ENCODE assay signal across 8 mouse cellular contexts in the genomic region with DNA sequence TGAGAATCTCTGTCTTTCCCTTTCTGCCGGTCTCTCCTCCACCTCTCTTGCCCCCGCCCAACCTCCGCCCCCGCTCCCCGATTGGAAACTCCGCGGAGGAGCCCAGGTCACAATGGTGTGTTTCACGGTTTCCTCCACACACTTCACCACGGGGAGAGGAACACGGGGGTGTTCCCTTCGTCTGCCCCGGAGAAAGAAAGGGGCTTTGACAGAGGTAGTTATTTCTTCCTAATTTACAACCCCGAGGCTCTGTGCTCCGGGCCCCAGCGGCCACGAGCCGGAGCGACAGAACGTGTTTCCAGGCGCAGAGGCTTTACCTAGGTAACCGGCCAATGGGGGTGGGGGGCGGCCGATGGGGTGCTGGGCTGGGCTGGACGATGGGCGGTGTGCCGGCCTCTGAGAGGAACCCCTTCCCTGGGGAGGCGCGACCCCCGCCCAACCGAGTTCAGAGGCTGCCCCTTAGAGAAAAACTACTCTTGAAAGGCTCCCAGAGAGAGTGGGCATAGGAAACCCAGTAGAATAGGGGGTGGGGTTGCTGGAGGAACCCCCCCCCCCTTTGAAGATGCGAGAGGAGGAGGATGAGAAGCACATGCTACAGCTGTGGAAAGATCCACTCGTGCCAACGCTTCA. TPM values are rescaled to one million over a fixed set of nuclear protein-coding genes. Genes with fewer than 3 reads are reported as not detected.
DNase-seq lines count a peak whose midpoint lies in the region; ATAC-seq and TF ChIP-seq lines count a peak whose summit lies in the region.

No protein-coding gene starts in this region.

- whole genome bisulfite sequencing in liver, embryonic 16.5 days (ENCODE audit: insufficient replicate concordance): 2% methylated on average over 31 of the region's 33 CpGs

- TF ChIP-seq CTCF in CH12.LX (conservative IDR thresholded peaks at IDR 0.05 in 1 of 2, IDR thresholded peaks at IDR 0.05 in 1 of 2; ENCODE audit: low read depth in 2 of 2, low read length in 2 of 2): no peak

- H3K4me1 ChIP-seq in CH12.LX (ENCODE audit: control insufficient read depth in 1 of 2, insufficient read depth in 2 of 2): peaks cover 0 to 21% of the 10 kb centered on the region in 2 experiments; a peak in 2 of 4 replicates
- H3K4me1 ChIP-seq in liver, embryonic 16.5 days (ENCODE audit: control insufficient read depth, low read depth, low read length): peaks cover 20% of the 10 kb centered on the region

- no peak for TF ChIP-seq RAD21 in CH12.LX (IDR thresholded peaks at IDR 0.05; ENCODE audit: low read depth, low read length)

- no peak for TF ChIP-seq EP300 in CH12.LX (IDR thresholded peaks at IDR 0.05; ENCODE audit: low read length)

- intact Hi-C loops in heart, postnatal 14 days (cut with DNase I): loop anchor here (2.0 to 10.0 kb wide), 4 partner anchors 78 to 992 kb away; partner anchors contain the start of genes Anks6 and Stx17

- H3K27ac ChIP-seq in CH12.LX (ENCODE audit: insufficient read depth, low read depth): no peak overlapping the region
- no peak overlapping the region for H3K27ac ChIP-seq in liver, embryonic 16.5 days (ENCODE audit: low read length)

- H3K4me2 ChIP-seq in CH12.LX (ENCODE audit: insufficient read depth, low read depth, poor library complexity, severe bottlenecking): peak overlapping the region; percentile 86
- H3K4me2 ChIP-seq in liver, embryonic 16.5 days (ENCODE audit: low read depth, low read length): peak overlapping the region; percentile 96

- H3K9ac ChIP-seq in CH12.LX (ENCODE audit: insufficient read depth, low read depth): no peak overlapping the region
- H3K9ac ChIP-seq in liver, embryonic 16.5 days (ENCODE audit: low read depth, low read length): no peak overlapping the region; the same call in 1 of the 2 replicates

- no peak for ATAC-seq in liver, embryonic 16.5 days (ENCODE audit: low read depth)
- no peak for ATAC-seq in activated CD4-positive, CD25-positive, alpha-beta regulatory T cell, adult 4 months

- no peaks in the 10 kb centered on the region for H3K36me3 ChIP-seq in CH12.LX (replicated peaks in 1 of 2; ENCODE audit: control insufficient read depth in 1 of 2, insufficient read depth in 1 of 2, low read length in 1 of 2)
- no peaks in the 10 kb centered on the region for H3K36me3 ChIP-seq in liver, embryonic 16.5 days (ENCODE audit: control insufficient read depth, insufficient read depth)
- H3K36me3 ChIP-seq in splenic B cell, adult 2 months (ENCODE audit: control insufficient read depth, insufficient read depth, low read length, poor library complexity, severe bottlenecking): no peaks in the 10 kb centered on the region

- dilution Hi-C loops in CH12.LX (cut with MboI; ENCODE audit: extremely low pct_ligation_motif_present, extremely low pct_unique_long_range_greater_than_20kb, low sequenced_read_pairs): no loop called here

- DNase-seq in gastrocnemius, postnatal 10 days: peak; percentile 23
- DNase-seq in gastrocnemius, postnatal 4 days (ENCODE audit: low spot score in 2 of 2): no peak
- no peak for DNase-seq in CH12.LX (ENCODE audit: extremely low read depth)
- peak; percentile 26 to 37 for DNase-seq in cerebellum, postnatal 36 days
- peak; percentile 7 to 24 for DNase-seq in heart, postnatal 14 days
- peak; percentile 74 for DNase-seq in splenic B cell, adult 2 months (ENCODE audit: low read depth, low spot score)

- no peak for TF ChIP-seq POLR2A in CH12.LX (IDR thresholded peaks at IDR 0.05; ENCODE audit: low read depth, low read length)

- no peaks in the 10 kb centered on the region for H3K79me2 ChIP-seq in CH12.LX (replicated peaks; ENCODE audit: control insufficient read depth, extremely low read depth, insufficient read depth, poor library complexity, severe bottlenecking)

- no peaks in the 10 kb centered on the region for H3K9me3 ChIP-seq in CH12.LX (replicated peaks; ENCODE audit: low read length)
- no peaks in the 10 kb centered on the region for H3K9me3 ChIP-seq in liver, embryonic 16.5 days (replicated peaks; ENCODE audit: control insufficient read depth, low read length)

- in situ Hi-C loops in CH12.LX (cut with MboI; ENCODE audit: low pct_ligation_motif_present, low pct_unique_long_range_greater_than_20kb, low sequenced_read_pairs): no loop called here

- H3K27me3 ChIP-seq in CH12.LX (replicated peaks): peaks cover 59% of the 10 kb centered on the region
- peaks cover 80% of the 10 kb centered on the region for H3K27me3 ChIP-seq in liver, embryonic 16.5 days (ENCODE audit: control insufficient read depth, insufficient read depth, low read depth, low read length)
- no peaks in the 10 kb centered on the region; the same call in 1 of the 2 replicates for H3K27me3 ChIP-seq in splenic B cell, adult 2 months (ENCODE audit: control insufficient read depth, insufficient read depth, low read length, poor library complexity, severe bottlenecking)

- peak overlapping the region in 2 of 3 experiments; percentile 25 to 35 for H3K4me3 ChIP-seq in CH12.LX (replicated peaks in 1 of 3; ENCODE audit: low read depth in 2 of 3, low read length in 2 of 3, poor library complexity in 1 of 3)
- peak overlapping the region; percentile 77 for H3K4me3 ChIP-seq in liver, embryonic 16.5 days (ENCODE audit: low read depth, low read length)

TF ChIP-seq in CH12.LX, 34 proteins besides CTCF, POLR2A, EP300 and RAD21:
- TF ChIP-seq BHLHE40 (IDR thresholded peaks at IDR 0.05; ENCODE audit: low read depth, low read length): no peak; the same call in 1 of the 2 replicates
- TF ChIP-seq NRF1 (IDR thresholded peaks at IDR 0.05; ENCODE audit: low read depth, low read length): no peak
- no peak for TF ChIP-seq JUND (conservative IDR thresholded peaks at IDR 0.05; ENCODE audit: low read depth, low read length)
- TF ChIP-seq TCF12 (IDR thresholded peaks at IDR 0.05; ENCODE audit: low read depth, low read length): no peak
- no peak for TF ChIP-seq MEF2A (IDR thresholded peaks at IDR 0.05; ENCODE audit: borderline replicate concordance, low read depth, low read length)
- no peak for TF ChIP-seq SMC3 (IDR thresholded peaks at IDR 0.05; ENCODE audit: low read depth, low read length)
- no peak for TF ChIP-seq PAX5 (IDR thresholded peaks at IDR 0.05; ENCODE audit: low read length)
- no peak for TF ChIP-seq CHD2 (IDR thresholded peaks at IDR 0.05; ENCODE audit: low read length)
- TF ChIP-seq MAZ (IDR thresholded peaks at IDR 0.05; ENCODE audit: low read depth, low read length): no peak
- no peak for TF ChIP-seq USF1 (IDR thresholded peaks at IDR 0.05; ENCODE audit: low read depth, low read length)
- TF ChIP-seq MAX (IDR thresholded peaks at IDR 0.05; ENCODE audit: low read length): no peak
- no peak for TF ChIP-seq RCOR1 (conservative IDR thresholded peaks at IDR 0.05; ENCODE audit: low read depth, low read length)
- TF ChIP-seq POLR2AphosphoS2 (IDR thresholded peaks at IDR 0.05; ENCODE audit: low read depth, low read length): no peak
- no peak for TF ChIP-seq MYC (IDR thresholded peaks at IDR 0.05; ENCODE audit: low read depth, low read length)
- TF ChIP-seq NELFE (IDR thresholded peaks at IDR 0.05; ENCODE audit: low read depth, low read length): no peak
- TF ChIP-seq SIN3A (IDR thresholded peaks at IDR 0.05; ENCODE audit: low read length): no peak
- TF ChIP-seq HCFC1 (IDR thresholded peaks at IDR 0.05; ENCODE audit: low read depth, low read length): no peak
- TF ChIP-seq UBTF (IDR thresholded peaks at IDR 0.05; ENCODE audit: low read depth, low read length): no peak

RNA-seq across cellular contexts. Expression of gene Nr4a3, which starts 2.3 kb away (rescaled TPM):
- 1 to 10 TPM; 2.2 TPM for total RNA-seq in gastrocnemius, postnatal 10 days (2021)
- 1 to 10 TPM; 1.5 to 1.6 TPM for total RNA-seq in gastrocnemius, postnatal 4 days (2021)
- total RNA-seq in CH12.LX (2012; rRNA removed) (0.04 and 0.13 TPM in 2 replicates), CH12.LX (2014; rRNA removed) (0.24 and 0.32 TPM in 2 replicates)
- 0.18 and 0.21 TPM in 2 replicates for polyA plus RNA-seq in CH12.LX (2012; ENCODE audit: insufficient read length, low read depth)
- total RNA-seq in heart, postnatal 14 days (2021): 10 to 100 TPM in 1 of 2 experiments, 1 to 10 TPM in 1; 4.0 to 12.0 TPM
- polyA plus RNA-seq in liver, embryonic 16.5 days (2015; fragmentation: Nextera tagmentation; extraction: Ambion mirVana): not detected in 2 replicates
- polyA plus RNA-seq in activated CD4-positive, CD25-positive, alpha-beta regulatory T cell, adult 4 months (2017; shearing (Covaris generic)): 1 to 10 TPM; 2.0 to 3.5 TPM

Comparison
In these comparisons a context has a peak if more than half of its experiments do, and no peak if none do; other contexts are left out.
1. DNase-seq: peak in gastrocnemius, postnatal 10 days (single experiment), cerebellum, postnatal 36 days (2 of 2), heart, postnatal 14 days (2 of 2) and splenic B cell, adult 2 months (single experiment); none in gastrocnemius, postnatal 4 days (0 of 2) and CH12.LX (single experiment).